Mouse (Mus musculus): ENCODE measurements around the gene Vps29. TPM values are rescaled to one million over a fixed set of nuclear protein-coding genes. Genes with fewer than 3 reads are reported as not detected.

Gene Vps29
- polyA plus RNA-seq (2015; fragmentation: Nextera tagmentation; extraction: Ambion mirVana), result 309 and 343 TPM in 2 replicates

DNA sequence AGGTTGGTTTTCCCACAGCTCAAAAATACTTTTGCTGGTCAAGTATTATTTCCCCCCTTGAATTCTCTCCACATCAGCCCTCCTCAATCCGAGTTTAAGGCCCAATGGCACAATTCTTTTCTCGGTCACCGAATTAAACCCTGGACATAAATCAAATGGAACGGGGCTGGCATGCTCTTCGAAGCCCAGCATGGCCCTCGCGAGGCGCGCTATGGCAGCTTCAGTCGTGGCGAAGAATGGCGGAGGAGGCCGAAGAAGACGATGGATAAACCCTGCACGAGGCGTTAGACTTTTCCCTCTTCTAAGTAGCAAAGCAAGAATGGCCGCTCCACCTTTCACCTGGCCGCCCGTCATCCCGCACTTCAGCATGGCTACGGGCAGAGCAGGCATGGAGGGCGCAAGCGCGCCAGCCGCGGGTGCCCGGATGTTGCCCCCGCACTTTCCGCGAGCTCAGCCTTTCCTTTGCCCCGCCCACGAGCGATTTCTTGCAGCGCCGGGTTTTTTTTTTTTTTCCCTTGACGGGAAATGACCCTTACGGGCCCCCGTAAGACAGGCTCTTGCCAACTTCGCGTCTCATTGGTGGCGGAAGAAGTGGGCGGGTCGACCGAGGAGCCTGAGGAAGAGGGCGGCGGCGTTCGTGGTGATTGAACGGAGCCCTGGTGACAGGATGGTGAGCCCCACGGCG is at the start of gene Vps29, which contains the start of gene Rad9b:
Gene Vps29 (plus strand): TSS at position 563 of the 685 bp plus-strand sequence.
Gene Rad9b (minus strand): TSS at position 427 of the 685 bp plus-strand sequence.
- H3K36me3 ChIP-seq, result 0 out of 2 replicates have a peak, but pooled peaks cover 2% of the 10 kb centered on the region
- WGBS, result under 1% methylated on average over 51 of the region's 51 CpGs
- ATAC-seq (ENCODE audit: low FRiP score), result peak; percentile 95
- peak within 1 kb of the TSS; percentile 95 for H3K4me3 ChIP-seq (replicated peaks)
- peaks cover 16% of the 10 kb centered on the region for H3K4me1 ChIP-seq
- H3K9ac ChIP-seq (replicated peaks), result peak within 1 kb of the TSS; percentile 94
- H3K4me2 ChIP-seq, result peak within 1 kb of the TSS; percentile 81
- no peaks in the 10 kb centered on the region for H3K27me3 ChIP-seq (replicated peaks)
- no peaks in the 10 kb centered on the region for H3K9me3 ChIP-seq (replicated peaks)
- H3K27ac ChIP-seq (replicated peaks), result peak within 1 kb of the TSS; percentile 93

DNA sequence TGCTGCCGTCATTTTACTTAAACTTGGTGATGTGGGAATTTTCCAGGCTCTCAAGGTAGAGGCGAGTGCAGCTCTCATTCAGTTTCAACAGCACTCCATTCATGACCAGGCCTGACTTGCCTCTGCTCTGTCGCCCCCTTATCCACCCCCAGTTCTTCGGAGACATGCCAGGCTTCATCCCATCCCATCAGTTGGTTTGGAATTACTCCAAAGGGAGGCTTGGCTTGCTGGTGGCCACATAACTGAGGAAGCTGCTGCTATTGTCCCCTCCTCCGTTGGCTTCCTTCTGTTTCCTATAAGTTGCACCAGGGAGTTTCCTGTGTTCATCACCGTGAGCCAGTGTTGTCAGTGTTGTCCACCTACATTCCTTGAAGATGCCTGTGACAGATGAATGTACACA is 49.6 kb upstream of the Vps29 start:
- WGBS, result 79% methylated on average over 6 of the region's 6 CpGs
- no peak overlapping the region for H3K4me3 ChIP-seq (replicated peaks)
- peaks cover 12% of the 10 kb centered on the region; the same call in 1 of the 2 replicates for H3K36me3 ChIP-seq
- peaks cover 24% of the 10 kb centered on the region for H3K4me1 ChIP-seq
- no peak overlapping the region for H3K4me2 ChIP-seq
- no peak overlapping the region for H3K27ac ChIP-seq (replicated peaks)
- H3K27me3 ChIP-seq (replicated peaks), result no peaks in the 10 kb centered on the region
- H3K9me3 ChIP-seq (replicated peaks), result no peaks in the 10 kb centered on the region
- H3K9ac ChIP-seq (replicated peaks), result no peak overlapping the region
- no peak for ATAC-seq (ENCODE audit: low FRiP score)

DNA sequence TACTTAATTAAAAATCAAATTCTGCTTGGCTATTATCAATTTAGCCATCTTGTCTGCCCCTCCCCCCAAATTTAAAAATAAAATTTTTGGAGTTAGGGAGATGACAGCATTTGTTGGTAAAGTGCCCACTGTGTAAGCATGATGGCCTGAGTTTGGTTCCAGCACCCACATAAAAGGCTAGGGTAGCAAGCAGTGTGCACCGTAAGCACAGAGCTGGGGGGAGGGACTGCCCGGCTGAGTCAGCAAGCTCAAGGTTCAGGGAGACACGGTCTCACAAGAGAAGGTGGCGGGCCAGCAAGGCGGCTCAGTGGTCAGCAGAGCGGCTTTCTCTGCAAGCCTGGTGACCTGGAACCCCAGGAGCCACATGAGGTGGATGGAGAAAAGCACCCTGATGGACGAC is 48.7 kb upstream of the Vps29 start:
- ATAC-seq (ENCODE audit: low FRiP score), result no peak
- no peaks in the 10 kb centered on the region for H3K9me3 ChIP-seq (replicated peaks)
- H3K4me3 ChIP-seq (replicated peaks), result no peak overlapping the region
- H3K4me2 ChIP-seq, result no peak overlapping the region
- H3K27ac ChIP-seq (replicated peaks), result no peak overlapping the region
- no peaks in the 10 kb centered on the region for H3K27me3 ChIP-seq (replicated peaks)
- 90% methylated on average over 7 of the region's 7 CpGs for WGBS
- H3K9ac ChIP-seq (replicated peaks), result no peak overlapping the region
- H3K36me3 ChIP-seq, result peaks cover 12% of the 10 kb centered on the region; the same call in 1 of the 2 replicates
- peaks cover 24% of the 10 kb centered on the region for H3K4me1 ChIP-seq

DNA sequence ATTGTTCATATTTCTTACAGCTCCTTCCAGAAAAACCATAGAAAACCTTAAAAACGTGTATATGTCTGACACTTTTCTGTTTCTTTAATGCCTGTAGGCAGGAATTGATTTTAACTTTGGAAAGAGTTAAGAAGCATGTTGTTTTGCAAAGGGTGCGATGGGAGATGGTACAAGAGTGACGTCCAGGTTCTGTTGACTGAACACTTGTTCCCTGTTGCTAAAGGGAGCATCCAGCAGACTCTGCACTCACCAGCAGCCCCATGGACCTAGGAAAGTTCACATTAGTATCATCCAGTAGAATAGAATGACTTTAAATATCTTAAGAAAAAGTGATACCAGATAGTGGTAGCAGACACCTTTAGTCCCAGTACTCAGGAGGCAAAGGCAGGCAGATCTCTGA is 47.6 kb upstream of the Vps29 start:
- no peak for ATAC-seq (ENCODE audit: low FRiP score)
- Histone ChIP-seq H3K9ac (replicated peaks) (no peak overlapping the region), H3K4me2 (no peak overlapping the region), H3K36me3 (peaks cover 12% of the 10 kb centered on the region; the same call in 1 of the 2 replicates), H3K4me3 (replicated peaks) (no peak overlapping the region), H3K4me1 (peaks cover 24% of the 10 kb centered on the region), H3K27me3 (replicated peaks) (no peaks in the 10 kb centered on the region), H3K9me3 (replicated peaks) (no peaks in the 10 kb centered on the region), H3K27ac (replicated peaks) (no peak overlapping the region)
- 91% methylated on average over 3 of the region's 3 CpGs for WGBS

DNA sequence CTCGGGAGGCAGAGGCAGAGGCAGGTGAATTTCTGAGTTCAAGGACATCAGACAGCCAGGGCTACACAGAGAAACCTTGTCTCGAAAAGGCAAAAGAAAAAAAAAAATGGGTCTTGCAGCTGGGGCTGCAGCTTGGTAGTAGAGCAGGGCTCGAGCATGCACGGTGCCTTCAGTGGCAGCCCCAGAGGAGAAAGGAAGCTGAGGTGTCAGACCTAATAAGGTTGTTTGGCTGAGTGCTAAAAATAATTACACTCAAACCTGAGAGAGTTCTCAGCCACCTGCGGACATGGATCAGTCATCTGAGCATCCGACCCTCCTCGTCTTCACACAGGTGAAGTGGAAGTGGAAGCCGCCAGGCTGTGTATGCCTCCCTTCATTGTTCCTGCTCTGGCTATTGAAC is 43.5 kb upstream of the Vps29 start:
- no peaks in the 10 kb centered on the region for H3K27me3 ChIP-seq (replicated peaks)
- no peak overlapping the region for H3K4me3 ChIP-seq (replicated peaks)
- WGBS, result 89% methylated on average over 8 of the region's 8 CpGs
- H3K9ac ChIP-seq (replicated peaks), result no peak overlapping the region
- no peak overlapping the region for H3K4me2 ChIP-seq
- peaks cover 18% of the 10 kb centered on the region; the same call in 1 of the 2 replicates for H3K36me3 ChIP-seq
- no peak for ATAC-seq (ENCODE audit: low FRiP score)
- H3K4me1 ChIP-seq, result peaks cover 12% of the 10 kb centered on the region
- no peaks in the 10 kb centered on the region for H3K9me3 ChIP-seq (replicated peaks)
- H3K27ac ChIP-seq (replicated peaks), result no peak overlapping the region; the same call in 1 of the 2 replicates

DNA sequence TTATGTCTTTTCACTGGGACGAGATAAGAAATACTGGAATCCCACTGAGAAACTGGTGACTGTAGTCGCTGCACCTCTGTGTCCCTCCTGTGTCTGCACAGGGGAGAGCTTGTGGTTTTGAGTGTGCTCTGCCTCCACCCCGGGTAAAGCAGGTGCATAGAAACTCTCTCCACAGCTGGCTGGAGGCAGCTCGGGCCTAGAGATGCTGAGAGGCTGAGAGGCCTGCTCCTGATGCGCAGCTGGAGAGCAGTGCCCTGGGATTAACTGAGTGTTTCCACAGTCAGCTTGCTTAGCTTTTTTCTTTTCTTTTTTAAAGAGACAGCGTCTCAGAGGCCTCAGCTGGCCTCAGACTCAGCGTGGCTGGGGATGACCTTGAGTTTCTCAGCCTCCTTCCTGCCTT is 42.5 kb upstream of the Vps29 start:
- Histone ChIP-seq H3K27ac (replicated peaks) (no peak overlapping the region), H3K9me3 (replicated peaks) (no peaks in the 10 kb centered on the region), H3K27me3 (replicated peaks) (no peaks in the 10 kb centered on the region), H3K4me3 (replicated peaks) (no peak overlapping the region), H3K9ac (replicated peaks) (no peak overlapping the region), H3K4me2 (no peak overlapping the region), H3K4me1 (peaks cover 12% of the 10 kb centered on the region), H3K36me3 (peaks cover 18% of the 10 kb centered on the region; the same call in 1 of the 2 replicates)
- 64% methylated on average over 7 of the region's 7 CpGs for WGBS
- ATAC-seq (ENCODE audit: low FRiP score), result no peak

DNA sequence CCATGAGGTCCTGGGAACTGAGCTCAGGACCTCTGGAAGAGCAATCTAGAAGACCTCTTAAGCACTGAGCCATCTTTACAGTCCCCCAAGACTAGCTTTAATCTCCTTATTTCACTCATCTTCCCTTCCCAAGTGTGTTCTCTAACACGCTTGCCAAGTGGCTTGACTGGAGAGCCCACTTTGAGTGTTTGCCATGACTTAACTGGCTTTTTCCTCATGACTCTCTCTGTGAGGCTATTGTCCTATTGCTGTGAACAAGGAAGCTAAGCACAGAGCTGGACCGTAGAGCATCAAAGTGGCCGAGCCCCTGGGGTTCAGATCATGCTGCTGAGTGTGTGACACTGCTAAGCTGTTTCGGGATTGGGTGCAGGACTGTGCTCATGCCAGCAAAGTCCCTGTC is 41.8 kb upstream of the Vps29 start:
- H3K4me2 ChIP-seq, result no peak overlapping the region
- H3K27me3 ChIP-seq (replicated peaks), result no peaks in the 10 kb centered on the region
- no peaks in the 10 kb centered on the region for H3K9me3 ChIP-seq (replicated peaks)
- no peak overlapping the region for H3K9ac ChIP-seq (replicated peaks)
- no peak for ATAC-seq (ENCODE audit: low FRiP score)
- H3K4me1 ChIP-seq, result peaks cover 12% of the 10 kb centered on the region
- WGBS, result 89% methylated on average over 4 of the region's 4 CpGs
- H3K27ac ChIP-seq (replicated peaks), result no peak overlapping the region
- H3K36me3 ChIP-seq, result peaks cover 18% of the 10 kb centered on the region; the same call in 1 of the 2 replicates
- no peak overlapping the region for H3K4me3 ChIP-seq (replicated peaks)

DNA sequence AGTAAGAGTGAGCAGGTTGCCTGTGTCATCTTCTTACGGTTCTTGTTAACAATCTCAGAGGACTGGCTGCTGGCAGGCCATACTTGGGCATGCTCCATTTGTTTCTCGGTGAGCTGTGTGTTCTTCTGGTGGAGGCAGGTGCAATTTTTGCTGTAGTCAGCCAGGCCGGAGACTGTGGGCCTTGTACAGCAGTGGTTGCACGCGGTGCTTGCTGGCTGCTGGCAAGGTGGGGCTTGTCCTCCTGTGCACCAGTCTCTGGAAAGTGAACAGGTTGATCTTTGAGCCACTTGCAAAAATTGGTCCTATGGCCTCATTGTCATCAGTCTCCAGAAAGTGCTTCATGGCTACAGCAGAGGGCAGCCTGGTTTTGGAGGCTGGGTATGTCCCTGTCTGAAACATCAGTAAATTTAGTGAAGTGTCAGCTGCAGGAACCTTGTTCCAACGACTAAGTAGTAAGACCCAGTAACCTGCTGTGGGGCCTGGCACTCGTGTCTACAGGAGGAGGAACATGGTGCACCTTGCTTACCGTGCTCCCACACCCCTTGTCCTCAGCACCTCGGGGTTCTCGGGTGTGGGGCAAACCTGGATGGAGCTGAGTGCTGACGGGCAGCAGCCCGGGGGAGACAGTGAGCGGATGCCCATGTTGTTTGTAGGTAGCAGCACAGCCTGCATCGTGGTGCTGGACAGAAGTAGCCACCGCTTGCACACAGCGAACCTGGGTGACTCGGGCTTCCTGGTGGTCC is 41.1 kb upstream of the Vps29 start:
- no peak overlapping the region for H3K4me3 ChIP-seq (replicated peaks)

DNA sequence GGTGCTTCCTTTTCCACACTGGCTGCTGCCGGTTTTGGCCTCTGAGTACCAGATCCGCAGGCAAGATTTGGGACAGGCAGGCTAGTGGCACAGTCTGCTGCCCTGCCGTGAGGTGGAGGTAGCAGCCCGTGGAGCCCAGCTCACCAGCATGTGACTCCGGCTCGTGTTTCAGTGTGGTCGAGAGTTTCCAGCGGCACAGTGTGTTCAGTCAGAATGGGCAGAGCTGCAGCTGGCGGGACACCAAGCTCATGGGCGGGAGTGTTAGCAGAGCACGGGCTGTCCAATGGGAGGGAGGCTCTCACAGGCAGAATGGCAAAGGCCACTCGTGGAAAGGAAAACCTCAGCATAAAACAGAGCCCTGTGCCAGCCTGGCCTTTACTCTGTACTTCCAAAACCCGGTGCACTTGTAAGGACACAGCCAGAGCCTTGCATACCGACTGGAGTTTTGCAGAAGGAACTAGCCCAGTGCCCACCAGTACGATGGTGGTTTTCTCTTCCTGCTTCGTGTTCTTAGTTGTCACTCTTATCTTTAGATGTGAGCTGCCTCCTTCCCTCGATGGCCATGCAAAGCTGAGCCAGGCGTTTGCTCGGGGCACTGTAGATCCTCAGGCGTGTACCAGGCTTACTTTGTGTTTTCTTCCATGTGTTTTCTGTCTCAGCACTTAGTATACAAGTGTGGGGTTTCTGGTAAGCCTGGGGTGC is 39.1 kb upstream of the Vps29 start:
- 0 out of 2 replicates have a peak, but pooled peaks have one; percentile 21 for ATAC-seq (ENCODE audit: low FRiP score)
- no peaks in the 10 kb centered on the region for H3K9me3 ChIP-seq (replicated peaks)
- no peak overlapping the region for H3K4me2 ChIP-seq
- H3K4me1 ChIP-seq, result peaks cover 12% of the 10 kb centered on the region
- no peak overlapping the region for H3K27ac ChIP-seq (replicated peaks)
- 74% methylated on average over 20 of the region's 20 CpGs for WGBS
- H3K4me3 ChIP-seq (replicated peaks), result no peak overlapping the region
- H3K27me3 ChIP-seq (replicated peaks), result no peaks in the 10 kb centered on the region
- peaks cover 12% of the 10 kb centered on the region for H3K36me3 ChIP-seq
- no peak overlapping the region for H3K9ac ChIP-seq (replicated peaks)

More for the DNA sequence above, 41.1 kb upstream of the Vps29 start:
- peaks cover 15% of the 10 kb centered on the region; the same call in 1 of the 2 replicates for H3K36me3 ChIP-seq
- ATAC-seq (ENCODE audit: low FRiP score), result no peak
- H3K27me3 ChIP-seq (replicated peaks), result no peaks in the 10 kb centered on the region
- H3K4me1 ChIP-seq, result peaks cover 12% of the 10 kb centered on the region
- H3K27ac ChIP-seq (replicated peaks), result no peak overlapping the region
- no peak overlapping the region for H3K4me2 ChIP-seq
- WGBS, result 86% methylated on average over 17 of the region's 17 CpGs
- H3K9me3 ChIP-seq (replicated peaks), result no peaks in the 10 kb centered on the region
- H3K9ac ChIP-seq (replicated peaks), result no peak overlapping the region

DNA sequence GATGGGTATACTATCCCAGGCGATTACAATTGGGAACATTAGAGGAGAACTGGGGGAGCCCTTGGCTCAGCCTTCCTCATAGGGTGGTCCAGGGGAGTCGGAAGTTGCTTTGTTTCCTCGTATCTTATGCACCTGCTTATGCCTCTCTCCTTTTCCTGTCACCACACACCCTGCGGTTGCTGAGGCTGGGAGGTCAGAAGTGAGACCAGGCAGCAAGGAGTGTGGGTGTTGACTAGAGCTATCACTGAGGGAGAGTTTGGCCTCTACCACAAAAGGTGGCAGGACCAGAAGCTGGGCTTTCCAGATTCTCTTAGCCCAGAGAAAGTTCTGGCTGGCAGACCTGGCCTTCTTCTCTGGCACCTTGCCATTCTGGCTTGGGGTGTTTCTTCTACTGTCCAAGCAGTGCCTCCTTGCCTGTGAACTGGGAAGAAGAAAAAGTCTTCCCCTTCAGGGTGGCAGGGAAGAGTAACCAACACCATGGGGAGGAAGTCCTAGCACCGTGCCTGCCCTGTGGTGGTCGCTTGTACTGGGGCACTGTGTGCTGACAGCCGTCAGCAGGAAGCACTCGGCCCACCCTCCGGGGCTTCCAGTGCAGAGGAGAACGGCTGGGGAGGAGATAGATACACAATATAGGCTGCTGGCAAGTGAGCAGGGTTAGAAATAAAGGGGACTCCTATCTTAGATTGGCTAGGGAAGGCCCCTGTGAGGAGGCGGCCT is 36.7 kb upstream of the Vps29 start:
- H3K27ac ChIP-seq (replicated peaks), result no peak overlapping the region
- H3K36me3 ChIP-seq, result peaks cover 28% of the 10 kb centered on the region
- H3K4me3 ChIP-seq (replicated peaks), result no peak overlapping the region
- WGBS, result 80% methylated on average over 11 of the region's 11 CpGs
- H3K9me3 ChIP-seq (replicated peaks), result no peaks in the 10 kb centered on the region
- H3K4me1 ChIP-seq, result peaks cover 9% of the 10 kb centered on the region
- no peak for ATAC-seq (ENCODE audit: low FRiP score)
- no peak overlapping the region for H3K4me2 ChIP-seq
- H3K9ac ChIP-seq (replicated peaks), result no peak overlapping the region
- H3K27me3 ChIP-seq (replicated peaks), result no peaks in the 10 kb centered on the region

DNA sequence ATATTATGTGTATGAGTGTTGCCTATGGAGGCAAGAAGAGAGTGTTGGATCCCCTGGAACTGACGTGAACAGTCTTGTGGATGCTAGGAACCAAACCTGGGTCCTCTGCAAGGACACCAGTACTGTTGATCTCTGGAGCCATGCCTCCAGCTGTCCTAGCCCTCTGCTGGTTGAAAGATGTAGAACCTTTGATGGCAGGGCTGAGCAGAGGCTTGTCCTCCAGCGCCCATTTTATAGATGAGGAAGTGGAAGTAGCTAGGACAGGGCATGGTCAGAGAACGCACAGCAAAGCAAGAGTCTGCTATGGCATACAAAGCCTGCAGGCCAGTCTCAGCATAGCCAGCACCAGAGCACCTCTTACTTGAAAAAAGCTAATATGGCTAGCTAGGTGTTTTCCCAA is 36.1 kb upstream of the Vps29 start:
- peaks cover 31% of the 10 kb centered on the region for H3K36me3 ChIP-seq
- WGBS, result 83% methylated on average over 3 of the region's 3 CpGs
- no peak for ATAC-seq (ENCODE audit: low FRiP score)

More for the DNA sequence above, 36.1 kb upstream of the Vps29 start:
- no peaks in the 10 kb centered on the region for H3K9me3 ChIP-seq (replicated peaks)
- peaks cover 8% of the 10 kb centered on the region; the same call in 1 of the 2 replicates for H3K4me1 ChIP-seq
- H3K9ac ChIP-seq (replicated peaks), result no peak overlapping the region
- no peak overlapping the region for H3K27ac ChIP-seq (replicated peaks)
- no peaks in the 10 kb centered on the region for H3K27me3 ChIP-seq (replicated peaks)
- H3K4me2 ChIP-seq, result no peak overlapping the region
- H3K4me3 ChIP-seq (replicated peaks), result no peak overlapping the region
